Mouse (Mus musculus): ENCODE results near the gene Mettl24. TPM values are rescaled to one million over a fixed set of nuclear protein-coding genes. Genes with fewer than 3 reads are reported as not detected.

Gene Mettl24
- polyA plus RNA-seq, 2 experiments, result 1.4 to 2.5 TPM

GRCm38 (mm10) chr10:40730200-40730599 is 47.1 kb downstream of the Mettl24 start:
- Histone ChIP-seq H3K27me3 (ENCODE audit: control insufficient read depth, insufficient read depth, low read length) (no peaks in the 10 kb centered on the region), H3K9me3 (ENCODE audit: control insufficient read depth, low read length) (no peaks in the 10 kb centered on the region), H3K36me3 (ENCODE audit: control insufficient read depth, insufficient read depth, low read length) (no peaks in the 10 kb centered on the region), H3K4me3 (replicated peaks; ENCODE audit: low read length) (no peak overlapping the region), H3K4me1 (ENCODE audit: control insufficient read depth, insufficient read depth, low read length) (0 out of 2 replicates have a peak, but pooled peaks cover 5% of the 10 kb centered on the region), H3K4me2 (replicated peaks; ENCODE audit: low read depth, low read length, severe bottlenecking) (no peak overlapping the region), H3K27ac (replicated peaks; ENCODE audit: low read depth, low read length) (no peak overlapping the region), H3K9ac (ENCODE audit: low read depth, low read length, severe bottlenecking) (no peak overlapping the region)
- no peak for TF ChIP-seq POLR2A (IDR thresholded peaks at IDR 0.05; ENCODE audit: borderline replicate concordance, extremely low read depth, insufficient read depth, insufficient read length)
- WGBS, result 68% methylated on average over 5 of the region's 5 CpGs
- DNase-seq (ENCODE audit: low spot score), result no peak
- ATAC-seq (ENCODE audit: low FRiP score, low read depth), result no peak

- TF ChIP-seq POLR2A (IDR thresholded peaks at IDR 0.05; ENCODE audit: borderline replicate concordance, extremely low read depth, insufficient read depth, insufficient read length), result no peak
These were observed 50.2 kb downstream of the Mettl24 start for GRCm38 (mm10) chr10:40733291-40733690.

GRCm38 (mm10) chr10:40736172-40736571 is 53.1 kb downstream of the Mettl24 start:
- DNase-seq (ENCODE audit: low spot score) (no peak), ATAC-seq (ENCODE audit: low FRiP score, low read depth) (no peak)
- peaks cover 7% of the 10 kb centered on the region for H3K4me1 ChIP-seq (ENCODE audit: control insufficient read depth, insufficient read depth, low read length)
- no peak overlapping the region for H3K27ac ChIP-seq (replicated peaks; ENCODE audit: low read depth, low read length)
- no peak overlapping the region for H3K9ac ChIP-seq (ENCODE audit: low read depth, low read length, severe bottlenecking)
- no peaks in the 10 kb centered on the region for H3K27me3 ChIP-seq (ENCODE audit: control insufficient read depth, insufficient read depth, low read length)
- no peak for TF ChIP-seq POLR2A (IDR thresholded peaks at IDR 0.05; ENCODE audit: borderline replicate concordance, extremely low read depth, insufficient read depth, insufficient read length)
- H3K9me3 ChIP-seq (ENCODE audit: control insufficient read depth, low read length), result no peaks in the 10 kb centered on the region
- no peak overlapping the region for H3K4me3 ChIP-seq (replicated peaks; ENCODE audit: low read length)
- 88% methylated on average over 6 of the region's 6 CpGs for WGBS
- no peak overlapping the region for H3K4me2 ChIP-seq (replicated peaks; ENCODE audit: low read depth, low read length, severe bottlenecking)
- H3K36me3 ChIP-seq (ENCODE audit: control insufficient read depth, insufficient read depth, low read length), result no peaks in the 10 kb centered on the region

More at GRCm38 (mm10) chr10:40733291-40733690, 50.2 kb downstream of the Mettl24 start:
- Histone ChIP-seq H3K27me3 (ENCODE audit: control insufficient read depth, insufficient read depth, low read length) (no peaks in the 10 kb centered on the region), H3K4me3 (replicated peaks; ENCODE audit: low read length) (no peak overlapping the region), H3K4me2 (replicated peaks; ENCODE audit: low read depth, low read length, severe bottlenecking) (no peak overlapping the region), H3K9ac (ENCODE audit: low read depth, low read length, severe bottlenecking) (no peak overlapping the region), H3K9me3 (ENCODE audit: control insufficient read depth, low read length) (no peaks in the 10 kb centered on the region), H3K4me1 (ENCODE audit: control insufficient read depth, insufficient read depth, low read length) (peaks cover 7% of the 10 kb centered on the region), H3K36me3 (ENCODE audit: control insufficient read depth, insufficient read depth, low read length) (no peaks in the 10 kb centered on the region), H3K27ac (replicated peaks; ENCODE audit: low read depth, low read length) (no peak overlapping the region)
- no peak for DNase-seq (ENCODE audit: low spot score)
- 48% methylated on average over 3 of the region's 3 CpGs for WGBS
- no peak for ATAC-seq (ENCODE audit: low FRiP score, low read depth)

- Histone ChIP-seq H3K27ac (replicated peaks; ENCODE audit: low read depth, low read length) (no peak overlapping the region), H3K4me3 (replicated peaks; ENCODE audit: low read length) (no peak overlapping the region), H3K9me3 (ENCODE audit: control insufficient read depth, low read length) (no peaks in the 10 kb centered on the region), H3K9ac (ENCODE audit: low read depth, low read length, severe bottlenecking) (no peak overlapping the region), H3K36me3 (ENCODE audit: control insufficient read depth, insufficient read depth, low read length) (no peaks in the 10 kb centered on the region), H3K4me2 (replicated peaks; ENCODE audit: low read depth, low read length, severe bottlenecking) (peak overlapping the region; percentile 23; the same call in 1 of the 2 replicates), H3K27me3 (ENCODE audit: control insufficient read depth, insufficient read depth, low read length) (no peaks in the 10 kb centered on the region), H3K4me1 (ENCODE audit: control insufficient read depth, insufficient read depth, low read length) (peaks cover 7% of the 10 kb centered on the region)
- no peak for TF ChIP-seq POLR2A (IDR thresholded peaks at IDR 0.05; ENCODE audit: borderline replicate concordance, extremely low read depth, insufficient read depth, insufficient read length)
- 33% methylated on average over 22 of the region's 22 CpGs for WGBS
- no peak for DNase-seq (ENCODE audit: low spot score)
- peak; percentile 26; the same call in 1 of the 2 replicates for ATAC-seq (ENCODE audit: low FRiP score, low read depth)
These were observed 54.4 kb downstream of the Mettl24 start for GRCm38 (mm10) chr10:40737274-40738112.

GRCm38 (mm10) chr10:40740696-40741095 is 57.6 kb downstream of the Mettl24 start:
- DNase-seq (ENCODE audit: low spot score) (no peak), ATAC-seq (ENCODE audit: low FRiP score, low read depth) (no peak)
- no peaks in the 10 kb centered on the region for H3K36me3 ChIP-seq (ENCODE audit: control insufficient read depth, insufficient read depth, low read length)
- H3K27me3 ChIP-seq (ENCODE audit: control insufficient read depth, insufficient read depth, low read length), result no peaks in the 10 kb centered on the region
- WGBS, result 49% methylated on average over 3 of the region's 3 CpGs
- H3K9me3 ChIP-seq (ENCODE audit: control insufficient read depth, low read length), result no peaks in the 10 kb centered on the region
- no peak for TF ChIP-seq POLR2A (IDR thresholded peaks at IDR 0.05; ENCODE audit: borderline replicate concordance, extremely low read depth, insufficient read depth, insufficient read length)
- H3K27ac ChIP-seq (replicated peaks; ENCODE audit: low read depth, low read length), result no peak overlapping the region
- no peak overlapping the region for H3K4me3 ChIP-seq (replicated peaks; ENCODE audit: low read length)
- no peak overlapping the region for H3K4me2 ChIP-seq (replicated peaks; ENCODE audit: low read depth, low read length, severe bottlenecking)
- H3K4me1 ChIP-seq (ENCODE audit: control insufficient read depth, insufficient read depth, low read length), result peaks cover 7% of the 10 kb centered on the region
- H3K9ac ChIP-seq (ENCODE audit: low read depth, low read length, severe bottlenecking), result no peak overlapping the region

Data from limb, embryonic 14.5 days (tissue).